Mouse (Mus musculus) embryonic fibroblast, embryonic 13.5 days (primary cell): ENCODE results near the gene Gm28035.

ENCODE experiments used
- CTCF ChIP-seq: IDR thresholded peaks from 2 replicates; pipeline ENCODE4 v1.5.1; 2011; ENCODE audit warnings: mild to moderate bottlenecking, control low read depth, low read length, moderate library complexity, borderline replicate concordance; ENCODE audit not compliant: insufficient read depth
- POLR2A ChIP-seq: IDR thresholded peaks from 2 replicates; pipeline ENCODE4 v1.6.1; 2011; ENCODE audit warnings: low read depth, mild to moderate bottlenecking, control low read depth, low read length, moderate library complexity

- TF ChIP-seq CTCF (no peak), POLR2A (peak; percentile 43; the same call in 1 of the 2 replicates)
These were observed 25.4 kb downstream of the Gm28035 start, which contains the start of gene Phyhd1 for GRCm38 (mm10) chr2:30265767-30266253.
